Mouse (Mus musculus): ENCODE data around the gene Dgkh. TPM values are rescaled to one million over a fixed set of nuclear protein-coding genes. Genes with fewer than 3 reads are reported as not detected.

Dgkh gene
- polyA plus RNA-seq, 1 experiment from 2014 or later = 1.8 TPM

- no peaks in the 10 kb centered on the region for H3K27me3 ChIP-seq
- H3K4me3 ChIP-seq = no peak overlapping the region
- H3K4me1 ChIP-seq = peaks cover 18% of the 10 kb centered on the region
- H3K4me2 ChIP-seq (replicated peaks) = no peak overlapping the region
- H3K9ac ChIP-seq (replicated peaks) = no peak overlapping the region
- H3K9me3 ChIP-seq = no peaks in the 10 kb centered on the region
- no peak for ATAC-seq (ENCODE audit: low FRiP score, low read depth)
- H3K27ac ChIP-seq (replicated peaks) = no peak overlapping the region
- no peaks in the 10 kb centered on the region for H3K36me3 ChIP-seq
- 95% methylated on average over 1 of the region's 1 CpGs for WGBS
These were observed 192.8 kb downstream of the Dgkh start for GRCm38 (mm10) chr14:78539821-78540220.

GRCm38 (mm10) chr14:78538572-78539320 lies 193.8 kb downstream of the Dgkh start:
- Histone ChIP-seq H3K9me3 (no peaks in the 10 kb centered on the region), H3K27me3 (no peaks in the 10 kb centered on the region), H3K4me2 (replicated peaks) (no peak overlapping the region), H3K36me3 (no peaks in the 10 kb centered on the region), H3K4me1 (peaks cover 26% of the 10 kb centered on the region), H3K4me3 (no peak overlapping the region), H3K27ac (replicated peaks) (no peak overlapping the region), H3K9ac (replicated peaks) (no peak overlapping the region)
- no peak for ATAC-seq (ENCODE audit: low FRiP score, low read depth)
- 49% methylated on average over 5 of the region's 5 CpGs for WGBS

- Histone ChIP-seq H3K27me3 (no peaks in the 10 kb centered on the region), H3K4me3 (peak overlapping the region; percentile 82), H3K4me2 (replicated peaks) (peak overlapping the region; percentile 67), H3K27ac (replicated peaks) (peak overlapping the region; percentile 88), H3K9me3 (no peaks in the 10 kb centered on the region), H3K36me3 (no peaks in the 10 kb centered on the region), H3K9ac (replicated peaks) (peak overlapping the region; percentile 54; the same call in 1 of the 2 replicates), H3K4me1 (peaks cover 28% of the 10 kb centered on the region)
- no peak for ATAC-seq (ENCODE audit: low FRiP score, low read depth)
- 23% methylated on average over 6 of the region's 6 CpGs for WGBS
These were observed 195.0 kb downstream of the Dgkh start for GRCm38 (mm10) chr14:78537551-78537950.

- peaks cover 28% of the 10 kb centered on the region for H3K4me1 ChIP-seq
- no peaks in the 10 kb centered on the region for H3K9me3 ChIP-seq
- H3K27ac ChIP-seq (replicated peaks) = peak within 1 kb of the TSS; percentile 93
- H3K36me3 ChIP-seq = no peaks in the 10 kb centered on the region
- no peaks in the 10 kb centered on the region for H3K27me3 ChIP-seq
- peak within 1 kb of the TSS; percentile 92 for H3K9ac ChIP-seq (replicated peaks)
- under 1% methylated on average over 61 of the region's 82 CpGs for WGBS
- H3K4me3 ChIP-seq = peak within 1 kb of the TSS; percentile 82
- ATAC-seq (ENCODE audit: low FRiP score, low read depth) = peak; percentile 97
- H3K4me2 ChIP-seq (replicated peaks) = peak within 1 kb of the TSS; percentile 67
These were observed 196.1 kb downstream of the Dgkh start, which contains the start of gene Akap11 for GRCm38 (mm10) chr14:78536281-78537165. Gene Akap11 (minus strand): TSS chr14:78536808.

- Histone ChIP-seq H3K4me2 (replicated peaks) (peak overlapping the region; percentile 67), H3K27me3 (no peaks in the 10 kb centered on the region), H3K27ac (replicated peaks) (no peak overlapping the region), H3K36me3 (no peaks in the 10 kb centered on the region), H3K4me1 (peaks cover 28% of the 10 kb centered on the region), H3K4me3 (peak overlapping the region; percentile 82), H3K9me3 (no peaks in the 10 kb centered on the region), H3K9ac (replicated peaks) (peak overlapping the region; percentile 92)
- no peak for ATAC-seq (ENCODE audit: low FRiP score, low read depth)
- 27% methylated on average over 2 of the region's 2 CpGs for WGBS
These were observed 197.2 kb downstream of the Dgkh start for GRCm38 (mm10) chr14:78535366-78535765.

GRCm38 (mm10) chr14:78534651-78535050 lies 197.9 kb downstream of the Dgkh start:
- Histone ChIP-seq H3K4me3 (no peak overlapping the region), H3K9ac (replicated peaks) (no peak overlapping the region), H3K27me3 (no peaks in the 10 kb centered on the region), H3K4me1 (peaks cover 28% of the 10 kb centered on the region), H3K27ac (replicated peaks) (no peak overlapping the region), H3K36me3 (no peaks in the 10 kb centered on the region), H3K9me3 (no peaks in the 10 kb centered on the region), H3K4me2 (replicated peaks) (peak overlapping the region; percentile 19; the same call in 1 of the 2 replicates)
- 75% methylated on average over 5 of the region's 5 CpGs for WGBS
- ATAC-seq (ENCODE audit: low FRiP score, low read depth) = no peak

GRCm38 (mm10) chr14:78533701-78534100 lies 198.9 kb downstream of the Dgkh start:
- Histone ChIP-seq H3K27ac (replicated peaks) (no peak overlapping the region), H3K36me3 (no peaks in the 10 kb centered on the region), H3K27me3 (no peaks in the 10 kb centered on the region), H3K4me1 (peaks cover 29% of the 10 kb centered on the region), H3K4me3 (no peak overlapping the region), H3K9me3 (no peaks in the 10 kb centered on the region), H3K9ac (replicated peaks) (no peak overlapping the region), H3K4me2 (replicated peaks) (no peak overlapping the region)
- no peak for ATAC-seq (ENCODE audit: low FRiP score, low read depth)
- 98% methylated on average over 3 of the region's 3 CpGs for WGBS

GRCm38 (mm10) chr14:78532345-78532744 lies 200.2 kb downstream of the Dgkh start:
- H3K9ac ChIP-seq (replicated peaks) = no peak overlapping the region
- ATAC-seq (ENCODE audit: low FRiP score, low read depth) = no peak

GRCm38 (mm10) chr14:78530256-78530655 lies 202.3 kb downstream of the Dgkh start:
- no peak overlapping the region for H3K27ac ChIP-seq (replicated peaks)
- H3K36me3 ChIP-seq = no peaks in the 10 kb centered on the region
- H3K4me2 ChIP-seq (replicated peaks) = no peak overlapping the region
- no peak overlapping the region for H3K9ac ChIP-seq (replicated peaks)
- peaks cover 16% of the 10 kb centered on the region for H3K4me1 ChIP-seq
- H3K4me3 ChIP-seq = no peak overlapping the region
- H3K27me3 ChIP-seq = no peaks in the 10 kb centered on the region
- WGBS = 89% methylated on average over 3 of the region's 3 CpGs
- ATAC-seq (ENCODE audit: low FRiP score, low read depth) = no peak
- no peaks in the 10 kb centered on the region for H3K9me3 ChIP-seq

More at GRCm38 (mm10) chr14:78532345-78532744, 200.2 kb downstream of the Dgkh start:
- 90% methylated on average over 6 of the region's 6 CpGs for WGBS
- Histone ChIP-seq H3K27me3 (no peaks in the 10 kb centered on the region), H3K27ac (replicated peaks) (no peak overlapping the region), H3K9me3 (no peaks in the 10 kb centered on the region), H3K4me3 (no peak overlapping the region), H3K4me1 (peaks cover 26% of the 10 kb centered on the region), H3K36me3 (no peaks in the 10 kb centered on the region), H3K4me2 (replicated peaks) (no peak overlapping the region)

- Histone ChIP-seq H3K36me3 (no peaks in the 10 kb centered on the region), H3K27me3 (no peaks in the 10 kb centered on the region), H3K4me1 (peaks cover 6% of the 10 kb centered on the region), H3K4me3 (no peak overlapping the region), H3K9me3 (no peaks in the 10 kb centered on the region), H3K4me2 (replicated peaks) (no peak overlapping the region), H3K9ac (replicated peaks) (no peak overlapping the region), H3K27ac (replicated peaks) (no peak overlapping the region)
- 88% methylated on average over 8 of the region's 8 CpGs for WGBS
- no peak for ATAC-seq (ENCODE audit: low FRiP score, low read depth)
These were observed 203.8 kb downstream of the Dgkh start for GRCm38 (mm10) chr14:78528461-78529425.

GRCm38 (mm10) chr14:78526907-78527306 lies 205.7 kb downstream of the Dgkh start:
- H3K4me1 ChIP-seq = peaks cover 4% of the 10 kb centered on the region
- no peak overlapping the region for H3K4me3 ChIP-seq
- no peak overlapping the region for H3K4me2 ChIP-seq (replicated peaks)
- H3K27ac ChIP-seq (replicated peaks) = no peak overlapping the region
- peaks cover under 1% of the 10 kb centered on the region for H3K36me3 ChIP-seq
- 83% methylated on average over 6 of the region's 6 CpGs for whole genome bisulfite sequencing
- ATAC-seq (ENCODE audit: low FRiP score, low read depth) = no peak
- no peaks in the 10 kb centered on the region for H3K9me3 ChIP-seq
- H3K27me3 ChIP-seq = no peaks in the 10 kb centered on the region
- H3K9ac ChIP-seq (replicated peaks) = no peak overlapping the region
